Mouse (Mus musculus) cerebellum, adult 2 months (tissue): ENCODE measurements around the gene A730061H03Rik.

Source experiments
- CTCF ChIP-seq: fragments of 200-500 bp; IDR thresholded peaks from 2 replicates; pipeline ENCODE4 v1.5.1; 2011; ENCODE audit warnings: low read depth, mild to moderate bottlenecking, control low read depth, low read length, moderate library complexity, borderline replicate concordance; ENCODE audit not compliant: insufficient read depth
- POLR2A ChIP-seq: fragments of 200-500 bp; IDR thresholded peaks from 2 replicates; pipeline ENCODE4 v1.6.1; 2011; ENCODE audit warnings: low read length, control low read depth, borderline replicate concordance; ENCODE audit not compliant: insufficient read depth

GRCm38 (mm10) chr14:55565748-55566147 is 5.5 kb upstream of the A730061H03Rik start:
- no peak for TF ChIP-seq CTCF
- no peak for TF ChIP-seq POLR2A
